Mouse (Mus musculus): ENCODE measurements around the gene Mosmo. TPM values are rescaled to one million over a fixed set of nuclear protein-coding genes. Genes with fewer than 3 reads are reported as not detected.

The Mosmo gene
- polyA plus RNA-seq, 1 experiment from 2014 or later, result 5.1 TPM

DNA sequence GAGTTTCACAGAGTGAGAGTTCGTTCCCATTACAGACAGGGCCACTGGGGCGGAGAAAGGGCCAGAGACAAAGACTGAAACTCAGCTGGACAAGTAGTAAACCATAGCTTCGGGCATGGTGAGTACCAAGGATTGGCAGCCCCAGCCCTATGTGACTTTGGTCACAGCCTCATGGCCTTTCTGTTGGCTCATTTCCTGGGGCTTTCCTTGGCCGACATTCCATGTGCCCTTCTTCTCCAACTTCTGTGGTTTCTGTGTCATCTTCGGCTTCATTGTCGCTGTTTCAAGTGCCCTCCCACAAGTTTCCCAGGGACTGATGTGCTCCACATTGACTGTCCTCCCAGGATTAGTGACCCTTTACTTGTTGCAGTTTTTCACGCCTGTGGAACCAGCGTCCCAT is 44.0 kb downstream of the Mosmo start:
- Histone ChIP-seq H3K36me3 (ENCODE audit: control insufficient read depth, insufficient read depth, low read length) (no peaks in the 10 kb centered on the region), H3K27me3 (replicated peaks; ENCODE audit: control insufficient read depth, insufficient read depth, low read length) (no peaks in the 10 kb centered on the region), H3K4me2 (ENCODE audit: low read depth, low read length) (no peak overlapping the region), H3K9ac (ENCODE audit: low read depth, low read length) (no peak overlapping the region), H3K27ac (ENCODE audit: low read length) (no peak overlapping the region), H3K4me1 (ENCODE audit: control insufficient read depth, insufficient read depth, low read length) (peaks cover 11% of the 10 kb centered on the region; the same call in 1 of the 2 replicates), H3K9me3 (ENCODE audit: control insufficient read depth, low read length) (no peaks in the 10 kb centered on the region), H3K4me3 (ENCODE audit: low read length) (no peak overlapping the region)
- 90% methylated on average over 8 of the region's 8 CpGs for WGBS
- ATAC-seq, result no peak

GRCm38 (mm10) chr7:120722063-120722462 is 44.6 kb downstream of the Mosmo start:
- ATAC-seq, result no peak
- no peak overlapping the region for H3K4me3 ChIP-seq (ENCODE audit: low read length)
- H3K9ac ChIP-seq (ENCODE audit: low read depth, low read length), result no peak overlapping the region
- peaks cover 11% of the 10 kb centered on the region; the same call in 1 of the 2 replicates for H3K4me1 ChIP-seq (ENCODE audit: control insufficient read depth, insufficient read depth, low read length)
- WGBS, result 86% methylated on average over 4 of the region's 4 CpGs
- no peak overlapping the region for H3K27ac ChIP-seq (ENCODE audit: low read length)
- H3K27me3 ChIP-seq (replicated peaks; ENCODE audit: control insufficient read depth, insufficient read depth, low read length), result no peaks in the 10 kb centered on the region
- H3K36me3 ChIP-seq (ENCODE audit: control insufficient read depth, insufficient read depth, low read length), result no peaks in the 10 kb centered on the region
- no peak overlapping the region for H3K4me2 ChIP-seq (ENCODE audit: low read depth, low read length)
- H3K9me3 ChIP-seq (ENCODE audit: control insufficient read depth, low read length), result no peaks in the 10 kb centered on the region

- H3K27me3 ChIP-seq (replicated peaks; ENCODE audit: control insufficient read depth, insufficient read depth, low read length), result no peaks in the 10 kb centered on the region
- no peaks in the 10 kb centered on the region for H3K9me3 ChIP-seq (ENCODE audit: control insufficient read depth, low read length)
- no peak overlapping the region for H3K4me3 ChIP-seq (ENCODE audit: low read length)
- no peak for ATAC-seq
- H3K4me1 ChIP-seq (ENCODE audit: control insufficient read depth, insufficient read depth, low read length), result peaks cover 11% of the 10 kb centered on the region; the same call in 1 of the 2 replicates
- no peak overlapping the region for H3K9ac ChIP-seq (ENCODE audit: low read depth, low read length)
- no peak overlapping the region for H3K27ac ChIP-seq (ENCODE audit: low read length)
- no peaks in the 10 kb centered on the region for H3K36me3 ChIP-seq (ENCODE audit: control insufficient read depth, insufficient read depth, low read length)
- WGBS, result 80% methylated on average over 8 of the region's 8 CpGs
- H3K4me2 ChIP-seq (ENCODE audit: low read depth, low read length), result no peak overlapping the region
These were observed 45.4 kb downstream of the Mosmo start for GRCm38 (mm10) chr7:120722839-120723278.

DNA sequence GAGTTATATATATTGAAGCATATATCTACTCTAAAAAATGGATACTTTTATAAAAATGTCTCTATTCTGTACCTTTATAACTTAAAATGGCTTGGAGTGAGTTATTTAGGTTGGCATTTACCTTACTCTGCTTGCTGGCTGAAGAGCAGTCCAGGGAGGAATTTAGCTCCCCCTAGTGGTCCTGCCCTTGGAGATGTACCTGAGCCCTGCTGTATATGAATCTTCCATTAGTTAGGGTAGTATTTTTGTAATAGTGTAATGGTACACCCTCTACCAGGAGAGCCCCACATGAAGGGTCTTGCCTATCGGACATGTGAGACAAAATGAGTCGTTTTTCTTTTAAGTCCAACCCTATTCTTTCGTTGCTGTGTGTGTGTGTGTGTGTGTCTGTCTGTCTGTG is 50.2 kb downstream of the Mosmo start:
- Histone ChIP-seq H3K27ac (ENCODE audit: low read length) (no peak overlapping the region), H3K4me1 (ENCODE audit: control insufficient read depth, insufficient read depth, low read length) (peaks cover 11% of the 10 kb centered on the region), H3K9me3 (ENCODE audit: control insufficient read depth, low read length) (no peaks in the 10 kb centered on the region), H3K4me2 (ENCODE audit: low read depth, low read length) (no peak overlapping the region), H3K27me3 (replicated peaks; ENCODE audit: control insufficient read depth, insufficient read depth, low read length) (no peaks in the 10 kb centered on the region), H3K36me3 (ENCODE audit: control insufficient read depth, insufficient read depth, low read length) (0 out of 2 replicates have a peak, but pooled peaks cover 3% of the 10 kb centered on the region), H3K4me3 (ENCODE audit: low read length) (no peak overlapping the region), H3K9ac (ENCODE audit: low read depth, low read length) (no peak overlapping the region)
- 88% methylated on average over 3 of the region's 3 CpGs for WGBS
- ATAC-seq, result no peak

- Histone ChIP-seq H3K27me3 (replicated peaks; ENCODE audit: control insufficient read depth, insufficient read depth, low read length) (no peaks in the 10 kb centered on the region), H3K9ac (ENCODE audit: low read depth, low read length) (no peak overlapping the region), H3K9me3 (ENCODE audit: control insufficient read depth, low read length) (no peaks in the 10 kb centered on the region), H3K27ac (ENCODE audit: low read length) (no peak overlapping the region), H3K36me3 (ENCODE audit: control insufficient read depth, insufficient read depth, low read length) (0 out of 2 replicates have a peak, but pooled peaks cover 3% of the 10 kb centered on the region), H3K4me2 (ENCODE audit: low read depth, low read length) (no peak overlapping the region), H3K4me1 (ENCODE audit: control insufficient read depth, insufficient read depth, low read length) (peaks cover 5% of the 10 kb centered on the region; the same call in 1 of the 2 replicates), H3K4me3 (ENCODE audit: low read length) (no peak overlapping the region)
- no peak for ATAC-seq
- WGBS, result 61% methylated on average over 5 of the region's 5 CpGs
These were observed 52.2 kb downstream of the Mosmo start for GRCm38 (mm10) chr7:120729635-120730034.

DNA sequence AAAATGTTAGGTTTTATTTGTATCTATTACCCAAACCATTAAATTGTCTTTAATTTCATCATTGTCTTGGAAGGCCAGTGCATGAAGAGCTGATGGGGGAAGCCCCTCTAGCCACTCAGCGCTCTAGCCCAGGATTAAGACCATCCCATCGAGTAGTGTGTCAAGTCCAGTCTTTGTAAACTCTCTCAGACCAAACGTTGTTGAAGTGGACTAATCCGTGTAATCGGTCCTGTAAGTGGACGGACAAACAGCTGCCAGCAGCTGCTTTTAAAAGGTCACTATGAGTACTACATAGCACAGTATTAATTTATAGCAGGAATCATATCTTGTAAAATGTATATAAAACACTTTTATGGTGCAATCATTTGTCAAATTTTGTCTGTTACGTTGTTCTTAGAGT is 55.5 kb downstream of the Mosmo start:
- Histone ChIP-seq H3K27me3 (replicated peaks; ENCODE audit: control insufficient read depth, insufficient read depth, low read length) (no peaks in the 10 kb centered on the region), H3K9me3 (ENCODE audit: control insufficient read depth, low read length) (no peaks in the 10 kb centered on the region), H3K36me3 (ENCODE audit: control insufficient read depth, insufficient read depth, low read length) (0 out of 2 replicates have a peak, but pooled peaks cover 3% of the 10 kb centered on the region), H3K4me1 (ENCODE audit: control insufficient read depth, insufficient read depth, low read length) (peaks cover 5% of the 10 kb centered on the region; the same call in 1 of the 2 replicates), H3K4me3 (ENCODE audit: low read length) (no peak overlapping the region), H3K4me2 (ENCODE audit: low read depth, low read length) (no peak overlapping the region), H3K9ac (ENCODE audit: low read depth, low read length) (no peak overlapping the region), H3K27ac (ENCODE audit: low read length) (no peak overlapping the region)
- ATAC-seq, result peak; percentile 90
- WGBS, result 52% methylated on average over 7 of the region's 7 CpGs

DNA sequence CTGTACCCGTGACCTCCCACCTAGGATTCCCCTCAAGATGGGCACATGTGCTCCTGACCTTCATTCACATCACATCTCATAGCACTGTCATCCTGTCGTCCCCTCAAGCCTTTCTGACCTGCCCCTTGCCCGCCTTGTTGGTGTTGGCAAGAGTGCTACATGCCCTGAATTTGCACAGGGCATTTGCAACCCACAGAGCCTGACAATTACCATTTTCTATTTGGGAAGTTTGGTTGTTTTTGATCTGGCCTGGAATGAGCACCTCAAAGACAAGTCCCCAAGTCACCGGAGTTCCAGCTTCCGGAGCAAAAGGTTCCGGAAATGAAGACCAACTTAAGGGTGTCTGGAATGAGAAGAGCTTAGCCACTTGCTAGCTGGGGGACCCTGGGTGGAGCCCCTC is 61.6 kb downstream of the Mosmo start, which contains the start of gene Vwa3a:
TSS of gene Vwa3a (plus strand) at position 301 of the 400 bp plus-strand sequence.
- no peaks in the 10 kb centered on the region for H3K9me3 ChIP-seq (ENCODE audit: control insufficient read depth, low read length)
- H3K4me3 ChIP-seq (ENCODE audit: low read length), result no peak within 1 kb of the TSS
- no peaks in the 10 kb centered on the region for H3K36me3 ChIP-seq (ENCODE audit: control insufficient read depth, insufficient read depth, low read length)
- H3K27ac ChIP-seq (ENCODE audit: low read length), result no peak within 1 kb of the TSS
- peaks cover 8% of the 10 kb centered on the region for H3K4me1 ChIP-seq (ENCODE audit: control insufficient read depth, insufficient read depth, low read length)
- no peaks in the 10 kb centered on the region for H3K27me3 ChIP-seq (replicated peaks; ENCODE audit: control insufficient read depth, insufficient read depth, low read length)
- 69% methylated on average over 6 of the region's 6 CpGs for WGBS
- no peak within 1 kb of the TSS for H3K4me2 ChIP-seq (ENCODE audit: low read depth, low read length)
- ATAC-seq, result no peak
- H3K9ac ChIP-seq (ENCODE audit: low read depth, low read length), result no peak within 1 kb of the TSS

- Histone ChIP-seq H3K27ac (ENCODE audit: low read length) (no peak overlapping the region), H3K4me1 (ENCODE audit: control insufficient read depth, insufficient read depth, low read length) (peaks cover 8% of the 10 kb centered on the region), H3K4me2 (ENCODE audit: low read depth, low read length) (no peak overlapping the region), H3K4me3 (ENCODE audit: low read length) (no peak overlapping the region), H3K27me3 (replicated peaks; ENCODE audit: control insufficient read depth, insufficient read depth, low read length) (no peaks in the 10 kb centered on the region), H3K9ac (ENCODE audit: low read depth, low read length) (no peak overlapping the region), H3K9me3 (ENCODE audit: control insufficient read depth, low read length) (no peaks in the 10 kb centered on the region), H3K36me3 (ENCODE audit: control insufficient read depth, insufficient read depth, low read length) (no peaks in the 10 kb centered on the region)
- WGBS, result 11% methylated on average over 5 of the region's 5 CpGs
- peak; percentile 46; the same call in 1 of the 2 replicates for ATAC-seq
These were observed 62.2 kb downstream of the Mosmo start for GRCm38 (mm10) chr7:120739558-120740101.

GRCm38 (mm10) chr7:120743366-120744351 is 66.2 kb downstream of the Mosmo start:
- Histone ChIP-seq H3K4me2 (ENCODE audit: low read depth, low read length) (no peak overlapping the region), H3K9ac (ENCODE audit: low read depth, low read length) (no peak overlapping the region), H3K9me3 (ENCODE audit: control insufficient read depth, low read length) (no peaks in the 10 kb centered on the region), H3K4me3 (ENCODE audit: low read length) (no peak overlapping the region), H3K27ac (ENCODE audit: low read length) (no peak overlapping the region), H3K4me1 (ENCODE audit: control insufficient read depth, insufficient read depth, low read length) (peaks cover 8% of the 10 kb centered on the region), H3K27me3 (replicated peaks; ENCODE audit: control insufficient read depth, insufficient read depth, low read length) (no peaks in the 10 kb centered on the region), H3K36me3 (ENCODE audit: control insufficient read depth, insufficient read depth, low read length) (no peaks in the 10 kb centered on the region)
- WGBS, result 75% methylated on average over 14 of the region's 14 CpGs
- no peak for ATAC-seq
